Mouse (Mus musculus) heart, adult 9 months (tissue): ENCODE results near the gene B9d2.

Experiments
- DNase-seq, 2 experiments: peaks; one replicate each; pipeline ENCODE4 v3.0.0; 2022; ENCODE audit warnings: low spot score in 2 of 2

Gene B9d2

DNA sequence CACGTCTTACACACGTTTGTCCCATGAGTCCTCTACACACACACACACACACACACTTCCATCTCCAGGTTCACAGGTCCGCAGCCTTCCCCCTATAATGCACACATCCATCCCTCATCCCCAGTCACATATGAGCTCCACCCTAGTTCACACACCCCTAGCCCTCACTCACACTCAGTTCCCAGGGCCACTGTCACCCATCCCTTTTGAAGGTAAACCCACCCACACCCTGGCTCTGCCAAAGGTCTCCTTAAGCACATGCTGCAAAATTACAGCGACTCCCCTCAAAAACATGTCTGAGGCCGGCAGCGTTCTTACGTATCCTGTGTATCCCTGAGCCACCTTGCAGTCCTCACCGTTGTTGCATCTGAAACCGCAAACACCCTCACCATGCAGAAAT, 6.3 kb upstream of the B9d2 start:
- DNase-seq, result no peak

DNA sequence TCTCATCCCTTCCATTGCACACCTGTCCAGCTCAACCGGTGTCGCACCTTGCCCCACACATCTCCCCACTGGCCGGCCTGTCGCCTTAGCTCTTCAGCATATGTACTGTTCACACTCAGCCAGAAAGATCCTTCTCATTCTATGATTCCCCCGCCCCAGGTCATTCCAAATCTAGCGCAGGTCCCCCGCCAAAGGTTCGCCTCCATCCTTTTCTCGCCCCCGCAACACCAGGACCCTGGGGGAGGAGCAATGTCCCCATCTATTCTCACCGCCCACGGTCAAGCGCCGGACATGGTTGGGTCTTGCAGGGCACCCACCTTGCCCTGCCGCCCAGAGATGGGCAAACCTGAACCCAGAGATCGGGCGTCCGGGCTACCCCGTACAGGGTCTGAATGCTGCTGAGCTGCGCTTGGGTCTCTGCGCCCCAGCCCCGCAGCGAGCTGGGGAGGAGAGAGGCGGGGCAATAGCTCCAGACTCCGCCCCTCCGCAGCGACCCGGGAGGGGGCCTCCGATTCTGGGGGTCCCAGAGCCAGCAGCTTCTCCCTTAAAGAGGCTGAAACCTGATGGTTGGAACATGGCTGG, 5.8 kb upstream of the B9d2 start, which contains the start of gene Tmem91:
Gene Tmem91, minus strand, starts transcription at position 448 of the 582 bp plus-strand sequence.
- no peak for DNase-seq

GRCm38 (mm10) chr7:25675405-25675804, 5.2 kb upstream of the B9d2 start:
- no peak for DNase-seq

GRCm38 (mm10) chr7:25676085-25676781, 4.3 kb upstream of the B9d2 start:
- peak; percentile 80 to 88 for DNase-seq

DNA sequence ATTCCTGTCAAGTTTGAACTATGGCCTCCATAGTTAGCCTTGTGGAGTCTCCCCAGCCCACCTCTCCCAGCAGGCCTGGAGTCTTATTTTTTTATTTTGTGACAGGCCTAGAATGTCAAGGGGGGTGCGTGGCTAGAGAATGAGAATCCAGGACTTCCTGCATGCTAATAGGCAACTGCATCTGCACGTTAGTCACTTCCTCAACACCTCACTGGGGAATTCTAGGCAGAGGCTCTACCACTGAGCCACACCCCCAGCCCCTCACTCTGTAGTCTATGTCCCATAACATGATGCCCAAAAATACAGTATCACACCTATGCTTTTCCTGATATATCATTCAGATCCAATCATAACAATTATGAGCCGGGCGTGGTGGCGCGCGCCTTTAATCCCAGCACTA, 3.6 kb upstream of the B9d2 start:
- no peak for DNase-seq

DNA sequence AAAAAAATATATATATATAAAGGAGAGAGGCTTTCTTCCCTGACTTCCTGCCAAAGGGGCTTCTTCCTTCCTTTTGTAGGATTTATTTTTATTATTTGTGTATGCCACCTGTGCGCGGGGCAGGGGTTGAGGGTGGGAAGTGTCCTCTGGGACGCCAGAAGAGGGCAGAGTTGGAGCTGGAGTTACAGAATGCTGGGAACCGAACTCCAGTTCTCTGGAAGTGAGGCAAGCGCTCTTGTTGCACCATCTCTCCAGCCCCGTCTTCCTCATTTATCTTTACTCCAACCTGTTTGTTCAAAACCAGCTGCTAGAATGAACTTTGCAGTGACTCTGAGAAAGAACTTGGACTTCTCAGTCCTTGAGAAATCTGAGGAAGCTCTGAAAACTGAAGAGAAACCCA, 609 bp upstream of the B9d2 start:
- no peak for DNase-seq

DNA sequence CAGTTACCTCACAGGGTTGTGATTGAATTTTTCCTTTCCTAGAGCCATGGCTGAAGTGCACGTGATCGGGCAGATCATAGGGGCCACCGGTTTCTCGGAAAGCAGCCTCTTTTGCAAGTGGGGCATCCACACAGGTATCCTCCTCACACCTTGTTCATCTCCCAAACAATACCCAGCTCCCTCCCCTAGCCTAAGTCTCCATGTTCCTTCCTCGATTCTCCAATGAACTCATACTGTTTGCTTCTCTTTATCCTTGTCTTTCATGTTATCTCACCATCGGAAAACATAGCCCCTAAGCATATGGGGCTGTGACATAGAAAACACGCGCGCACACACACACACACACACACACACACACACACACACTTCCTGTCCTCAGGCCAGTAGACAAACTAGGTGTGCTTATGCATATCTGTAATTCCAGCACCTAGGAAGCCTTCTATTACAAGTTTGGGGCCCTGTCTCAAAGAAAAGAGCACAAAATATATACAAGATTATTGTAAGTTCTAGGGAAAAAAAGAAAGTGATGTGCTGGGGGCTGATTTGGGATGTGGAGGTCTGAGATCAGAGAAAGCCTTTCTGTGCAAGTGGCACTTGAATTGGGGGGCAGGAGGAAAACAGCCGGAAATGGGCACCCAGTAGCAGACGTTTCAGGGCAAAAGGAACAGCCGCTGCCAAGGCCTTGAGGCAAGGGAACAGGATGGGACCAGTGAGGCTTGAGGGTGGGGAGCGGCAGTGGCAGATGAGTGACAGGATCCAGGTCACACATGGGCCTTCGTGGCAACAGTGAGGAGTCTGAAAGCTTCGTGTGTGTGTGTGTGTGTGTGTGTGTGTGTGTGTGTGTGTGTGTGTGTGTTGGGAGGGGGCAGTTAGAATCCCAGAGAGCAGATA, 1.0 kb downstream of the B9d2 start:
- no peak for DNase-seq

DNA sequence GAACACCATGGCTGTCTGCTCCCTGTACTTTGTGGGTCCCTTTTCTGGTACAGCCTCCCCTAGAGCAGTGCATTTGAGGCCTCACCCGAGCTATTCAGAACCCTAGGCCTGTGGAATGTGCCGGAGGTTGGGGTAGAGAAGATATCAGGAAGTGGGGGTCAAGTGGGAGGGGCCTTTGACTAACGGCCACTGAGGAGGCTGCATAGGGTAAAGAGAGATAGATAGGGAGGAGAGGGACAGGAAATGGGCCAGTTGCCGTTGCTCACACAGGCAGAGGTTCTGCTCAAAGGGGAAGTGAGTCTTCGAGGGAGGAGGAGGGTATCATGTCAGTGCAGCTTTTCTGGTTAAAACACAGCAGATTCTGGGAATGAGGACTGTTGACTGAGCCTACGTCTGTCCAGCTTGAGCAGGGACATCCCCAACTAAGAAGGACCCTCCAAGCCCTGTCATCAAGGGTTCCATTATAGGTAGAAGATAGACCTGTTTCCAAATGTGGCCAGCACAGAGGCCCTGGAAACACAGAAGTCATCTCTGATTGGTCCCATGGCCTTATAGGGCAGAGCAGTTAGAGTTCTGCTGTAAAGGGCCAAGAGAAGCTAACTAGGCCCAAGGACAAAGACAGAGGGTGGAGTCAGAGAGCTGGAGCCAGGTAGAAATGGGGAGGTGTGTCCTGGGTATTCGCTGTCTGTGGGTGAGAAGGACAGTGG, 3.0 kb downstream of the B9d2 start:
- peak in 1 of 2 experiments; percentile 58 for DNase-seq

DNA sequence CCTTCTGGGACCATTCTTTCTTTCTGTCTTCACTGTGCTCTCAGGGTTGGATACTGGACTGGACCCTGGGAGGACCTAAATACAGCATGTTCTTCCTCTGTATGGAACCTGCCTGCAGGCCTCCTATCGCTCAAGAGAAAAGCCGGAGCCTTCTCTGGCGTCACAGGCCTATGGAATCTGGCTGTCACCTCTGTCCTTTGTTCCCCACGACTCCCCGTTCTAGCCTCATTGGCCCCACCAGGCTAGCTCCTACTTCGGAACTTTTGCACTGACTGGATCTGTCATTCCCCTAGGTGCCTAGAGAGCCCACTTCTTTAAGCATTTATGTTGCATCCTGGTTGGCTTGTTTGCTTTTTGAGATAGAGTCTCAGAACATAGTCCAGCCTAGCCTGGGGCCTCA, 4.1 kb downstream of the B9d2 start:
- no peak for DNase-seq

GRCm38 (mm10) chr7:25685926-25686470, 5.4 kb downstream of the B9d2 start:
- DNase-seq, result no peak

DNA sequence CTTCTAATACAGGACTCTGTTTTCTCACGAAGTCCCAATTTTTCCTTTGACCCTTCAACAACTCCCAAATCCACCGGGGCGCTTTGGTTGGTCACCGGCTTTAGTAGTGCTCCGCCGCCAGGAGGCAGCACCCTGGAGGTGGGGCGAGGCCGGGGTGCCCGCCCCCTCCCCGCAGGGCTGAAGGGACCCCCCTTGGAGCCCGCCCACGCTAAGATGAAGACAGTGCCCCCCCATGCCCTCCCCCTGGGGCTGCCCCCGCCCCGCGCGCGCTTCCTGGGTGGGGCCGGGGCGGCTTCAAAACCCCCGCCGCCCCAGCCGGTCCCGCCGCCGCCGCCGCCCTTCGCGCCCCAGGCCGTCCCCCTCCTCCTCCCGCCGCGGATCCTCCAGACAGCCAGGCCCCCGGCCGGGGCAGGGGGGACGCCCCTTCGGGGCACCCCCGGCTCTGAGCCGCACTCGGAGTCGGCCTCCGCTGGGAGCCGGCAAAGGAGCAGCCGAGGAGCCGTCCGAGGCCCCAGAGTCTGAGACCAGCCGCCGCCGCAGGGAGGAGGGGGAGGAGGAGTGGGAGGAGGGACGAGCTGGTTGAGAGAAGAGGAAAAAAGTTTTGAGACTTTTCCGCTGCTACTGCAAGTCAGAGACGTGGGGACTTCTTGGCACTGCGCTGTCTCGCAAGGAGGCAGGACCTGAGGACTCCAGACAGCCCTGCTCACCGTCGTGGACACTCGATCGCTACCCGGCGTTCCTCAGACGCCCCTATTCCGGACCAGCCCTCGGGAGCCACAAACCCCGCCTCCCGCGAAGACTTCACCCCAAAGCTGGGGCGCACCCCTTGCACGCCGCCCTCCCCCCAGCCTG, 6.3 kb downstream of the B9d2 start, which contains the start of gene Tgfb1:
Gene Tgfb1, plus strand, starts transcription at position 323 of the 852 bp plus-strand sequence.
- DNase-seq, result peak; percentile 81 to 83

DNA sequence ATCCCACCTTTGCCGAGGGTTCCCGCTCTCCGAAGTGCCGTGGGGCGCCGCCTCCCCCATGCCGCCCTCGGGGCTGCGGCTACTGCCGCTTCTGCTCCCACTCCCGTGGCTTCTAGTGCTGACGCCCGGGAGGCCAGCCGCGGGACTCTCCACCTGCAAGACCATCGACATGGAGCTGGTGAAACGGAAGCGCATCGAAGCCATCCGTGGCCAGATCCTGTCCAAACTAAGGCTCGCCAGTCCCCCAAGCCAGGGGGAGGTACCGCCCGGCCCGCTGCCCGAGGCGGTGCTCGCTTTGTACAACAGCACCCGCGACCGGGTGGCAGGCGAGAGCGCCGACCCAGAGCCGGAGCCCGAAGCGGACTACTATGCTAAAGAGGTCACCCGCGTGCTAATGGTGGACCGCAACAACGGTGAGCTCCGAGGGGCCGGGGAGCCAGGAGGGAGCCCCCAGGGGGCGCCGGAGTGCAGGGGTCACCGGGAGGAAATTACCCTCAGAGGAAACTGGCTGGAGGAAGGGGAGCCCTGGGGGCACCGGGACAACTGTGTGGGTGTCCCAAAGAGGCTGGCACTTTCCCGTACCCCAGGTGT, 7.3 kb downstream of the B9d2 start:
- peak in 1 of 2 experiments; percentile 68 for DNase-seq

DNA sequence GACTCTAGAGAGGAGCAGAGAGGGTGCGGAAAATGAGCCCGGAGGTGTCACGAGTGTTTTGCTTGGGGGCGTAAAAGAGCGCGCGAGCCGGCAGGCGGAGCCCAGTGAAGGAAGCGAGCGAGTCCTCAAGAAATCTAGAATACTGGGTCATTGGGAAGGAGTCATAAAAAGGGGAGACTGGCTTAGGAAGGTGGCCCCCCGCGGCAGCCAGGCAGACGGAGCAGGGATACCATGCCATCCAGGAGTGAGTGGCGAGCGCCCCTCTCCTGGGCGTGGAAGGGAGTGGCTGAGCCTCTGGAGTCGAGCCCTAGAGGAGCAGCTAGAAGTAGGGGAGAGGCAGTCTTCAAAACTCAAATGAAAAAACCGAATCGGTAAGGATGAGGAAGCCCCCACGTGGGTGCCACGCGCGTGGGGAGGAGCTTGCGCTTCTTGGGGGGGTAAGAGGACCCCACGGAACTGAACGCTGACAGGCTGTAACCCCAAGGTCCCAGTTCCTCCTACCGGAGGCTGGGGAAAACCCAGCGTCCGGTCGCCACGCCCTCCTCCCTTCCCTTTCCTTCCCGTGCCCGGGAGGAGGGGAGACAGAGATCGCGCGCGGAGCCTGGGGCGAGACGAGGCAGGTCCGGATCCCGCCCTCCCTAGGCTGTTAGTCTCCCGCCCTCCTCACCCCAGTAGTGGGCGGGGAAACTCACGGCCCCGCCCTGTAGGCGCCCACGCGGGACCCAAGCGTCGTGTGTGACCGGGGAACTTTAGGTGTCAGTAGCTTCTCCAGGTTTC, 8.4 kb downstream of the B9d2 start:
- peak; percentile 86 to 91 for DNase-seq

DNA sequence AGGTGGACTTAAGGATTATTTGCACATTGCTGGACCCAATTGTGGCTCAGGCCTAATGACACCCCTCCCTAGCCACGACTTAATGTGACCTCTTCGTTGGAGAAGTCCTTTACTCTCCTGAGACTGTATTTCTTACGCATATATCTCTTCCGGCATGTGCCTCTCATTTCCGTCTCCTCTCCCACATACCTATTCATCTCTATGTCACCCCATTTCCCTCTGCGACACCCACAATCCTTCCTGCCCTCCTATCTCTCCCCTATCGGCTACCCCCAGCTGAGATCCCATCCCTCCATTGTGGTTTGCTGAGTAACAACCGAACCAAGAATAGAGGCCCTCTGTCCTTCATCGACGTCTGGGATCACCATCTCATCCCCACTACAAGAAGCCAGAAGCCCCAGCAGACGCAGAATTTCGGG, 9.0 kb downstream of the B9d2 start:
- no peak for DNase-seq

DNA sequence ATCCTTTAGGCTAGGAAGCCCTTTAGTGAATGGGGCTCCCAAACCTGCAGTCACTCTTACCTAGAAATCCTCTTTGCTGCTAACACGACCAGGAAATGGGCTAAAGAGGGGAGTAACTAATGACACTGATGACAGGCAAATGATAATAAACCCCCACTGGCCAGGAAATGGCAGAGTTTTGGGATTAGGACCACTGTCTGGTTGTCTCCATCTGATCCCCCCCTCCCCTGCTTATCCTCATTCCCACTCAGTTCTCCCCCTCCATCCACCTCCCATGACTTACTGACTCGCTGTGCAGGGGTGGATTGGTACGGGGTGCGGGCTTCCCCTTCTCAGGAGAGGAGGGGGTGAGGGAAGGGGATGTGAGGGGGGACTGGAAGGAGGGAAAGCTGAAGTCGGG, 9.5 kb downstream of the B9d2 start:
- DNase-seq, result no peak

DNA sequence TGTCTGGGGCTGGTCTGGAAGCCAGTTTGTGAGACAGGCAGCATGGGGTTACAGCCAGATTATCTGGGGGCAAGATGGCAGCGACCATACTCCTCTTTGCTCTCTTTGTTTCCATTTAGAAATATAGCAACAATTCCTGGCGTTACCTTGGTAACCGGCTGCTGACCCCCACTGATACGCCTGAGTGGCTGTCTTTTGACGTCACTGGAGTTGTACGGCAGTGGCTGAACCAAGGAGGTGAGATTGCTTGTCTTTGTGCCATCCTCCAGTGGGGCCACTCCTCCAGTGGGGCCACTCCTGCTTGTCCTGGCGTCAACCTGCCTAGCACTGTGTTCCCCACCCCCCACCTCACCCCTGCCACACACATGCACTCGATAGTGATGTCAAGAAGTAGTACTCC, 13.5 kb downstream of the B9d2 start:
- no peak for DNase-seq

- no peak for DNase-seq
Observed at GRCm38 (mm10) chr7:25699851-25700250, 19.3 kb downstream of the B9d2 start.

DNA sequence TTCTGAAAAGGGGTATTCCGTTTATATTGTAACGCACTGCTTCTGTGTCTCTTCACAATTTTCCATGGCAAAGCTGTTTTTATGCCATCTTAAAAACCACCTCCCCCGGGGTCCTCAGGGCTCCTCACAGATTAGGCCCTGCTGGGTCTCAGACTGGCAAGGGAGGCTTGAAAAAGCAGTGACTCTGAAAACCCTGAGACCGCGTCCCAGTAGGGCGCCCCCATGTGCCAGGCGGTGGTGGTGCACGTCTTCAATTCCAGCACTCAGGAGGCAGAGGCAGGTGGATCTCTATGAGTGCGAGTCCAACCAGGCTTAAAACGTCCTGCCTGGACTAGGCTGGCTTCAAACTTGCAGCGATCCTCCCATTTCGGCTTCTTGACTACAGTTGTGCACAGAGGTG, 20.2 kb downstream of the B9d2 start:
- no peak for DNase-seq

- no peak for DNase-seq
Observed at GRCm38 (mm10) chr7:25702350-25702749, 21.8 kb downstream of the B9d2 start.
